Mouse (Mus musculus) urinary bladder, adult 2 months (tissue): ENCODE data around the gene Olfr643. TPM values are rescaled to one million over a fixed set of nuclear protein-coding genes. Genes with fewer than 3 reads are reported as not detected.

ENCODE experiments used
- DNase-seq: peaks from one replicate; pipeline ENCODE4 v3.0.0; 2022; ENCODE audit warnings: low spot score
- polyA plus RNA-seq: library from polyadenylated mRNA; depleted of rRNA; stranded (reverse); fragments of >200 nt; gene quantifications from 2 replicates; pipeline ENCODE4 v1.2.3, GENCODE M21; 2012; rRNA removed

Olfr643 gene
- not detected in 2 replicates for polyA plus RNA-seq

GRCm38 (mm10) chr7:104137305-104137704 lies at the start of gene Olfr643:
Gene Olfr643, minus strand, starts transcription at chr7:104137405.
- no peak for DNase-seq

DNA sequence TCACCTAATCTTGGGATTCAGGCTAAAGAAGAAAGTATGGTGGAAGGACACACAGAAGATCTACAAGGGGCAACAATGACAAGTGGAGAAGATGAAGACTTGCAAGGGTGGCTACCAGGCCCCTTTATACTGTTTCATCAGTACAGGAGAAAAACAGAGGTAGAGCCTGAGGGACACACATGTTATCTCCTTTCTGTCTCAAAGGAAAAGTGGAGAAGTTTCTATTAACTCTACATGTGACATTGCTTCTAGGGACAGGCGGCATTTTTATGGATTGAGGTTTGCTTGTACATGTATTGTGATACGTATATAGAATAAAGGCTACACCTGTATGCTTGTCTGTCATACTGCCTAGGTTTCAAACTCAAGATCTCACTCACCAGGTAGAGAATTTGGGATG lies 46.1 kb upstream of the Olfr643 start, which contains the start of gene Olfr648:
Gene Olfr648 (minus strand): TSS at position 101 of the 400 bp plus-strand sequence.
- no peak for DNase-seq

DNA sequence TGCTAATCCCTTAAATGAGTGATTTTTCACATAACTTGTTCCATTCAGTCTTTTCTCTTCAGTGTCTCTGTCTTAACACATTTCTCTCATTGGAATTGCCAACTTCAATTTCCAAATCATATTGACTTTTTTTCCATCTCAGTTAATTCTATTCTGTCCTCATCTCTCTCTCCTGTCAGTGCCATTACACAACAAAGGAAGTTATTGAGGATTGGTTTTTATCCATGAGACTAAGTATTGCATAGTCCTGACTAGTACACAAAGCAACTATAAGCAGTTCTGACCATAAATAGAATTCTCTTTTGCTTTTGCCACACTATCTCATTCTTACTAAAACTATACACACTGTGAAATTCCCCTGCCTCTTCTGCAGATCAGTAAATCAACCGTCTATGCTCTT lies 41.9 kb upstream of the Olfr643 start:
- DNase-seq = no peak

- no peak for DNase-seq
Observed at GRCm38 (mm10) chr7:104178422-104179054, 41.3 kb upstream of the Olfr643 start.

DNA sequence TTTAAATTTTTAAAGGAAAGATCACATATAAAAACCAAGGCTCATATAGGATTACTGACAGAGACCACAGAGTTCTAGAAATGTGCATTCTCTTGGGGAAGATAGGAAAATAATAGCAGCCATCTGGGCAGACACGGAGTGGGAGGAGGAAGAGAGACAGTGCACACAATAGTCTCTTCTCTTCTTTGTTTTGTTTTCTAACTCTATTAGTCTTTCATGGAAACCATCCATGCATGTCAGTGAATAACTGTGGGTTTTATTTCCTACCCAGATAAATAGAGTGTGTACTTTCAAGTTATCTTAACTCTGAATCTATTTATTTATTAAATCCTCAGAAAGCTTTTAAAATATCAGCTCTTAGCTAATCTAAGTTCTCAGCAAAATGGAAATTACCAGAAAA lies 37.9 kb upstream of the Olfr643 start:
- no peak for DNase-seq

DNA sequence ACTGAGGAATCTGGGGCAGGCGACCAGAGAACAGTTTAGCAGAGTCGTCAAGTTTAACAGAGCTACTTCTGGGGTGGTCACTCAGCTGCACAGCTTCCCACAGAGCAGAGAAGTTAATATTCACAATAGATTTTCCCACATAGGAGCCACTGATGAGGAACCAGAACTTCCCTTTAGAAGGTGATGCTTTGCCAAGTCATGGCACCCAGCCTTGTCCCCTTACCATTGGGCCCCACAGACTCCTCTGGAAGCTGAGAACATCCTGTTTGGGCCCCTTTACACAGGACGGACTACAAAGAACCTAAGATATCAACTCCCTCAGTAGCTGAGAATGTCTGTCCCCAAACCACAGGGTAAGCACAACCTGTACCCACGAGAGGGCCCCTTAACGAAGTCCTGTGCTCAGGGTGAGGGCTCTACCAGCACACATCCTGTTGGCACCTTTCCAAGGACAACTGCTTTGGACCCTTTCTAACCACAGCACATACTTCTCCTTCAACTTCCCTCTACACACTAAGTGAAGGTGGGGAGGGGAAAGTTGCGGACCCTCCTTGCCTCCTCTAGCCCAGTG lies 32.5 kb upstream of the Olfr643 start:
- DNase-seq = no peak

DNA sequence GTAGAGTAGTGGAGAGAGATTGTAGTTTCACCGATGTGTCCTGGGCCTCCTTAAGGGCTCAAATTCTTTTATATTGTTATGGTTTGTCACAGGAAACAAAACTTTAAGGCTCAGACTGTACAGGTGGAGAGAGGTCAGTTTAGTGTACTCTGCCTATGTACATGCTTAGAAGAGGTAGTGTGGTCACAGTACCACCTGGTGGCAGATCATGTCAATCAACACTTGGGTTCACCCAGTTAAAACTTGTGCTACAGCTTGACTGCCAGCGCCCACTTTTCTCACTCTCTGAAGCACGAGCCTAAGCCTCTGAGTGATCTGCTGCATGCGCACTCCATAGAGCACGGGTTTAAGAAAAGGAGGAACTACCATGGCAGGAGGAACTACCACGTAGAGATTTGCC lies 29.9 kb upstream of the Olfr643 start:
- no peak for DNase-seq

- DNase-seq = no peak
Observed at GRCm38 (mm10) chr7:104150456-104150855, 13.3 kb upstream of the Olfr643 start, which contains the start of gene Ubqlnl. Gene Ubqlnl, minus strand, starts transcription at chr7:104150556.

GRCm38 (mm10) chr7:104143179-104143578 lies 6.0 kb upstream of the Olfr643 start, which contains the start of gene Ubqln3:
Gene Ubqln3, minus strand, starts transcription at chr7:104143279.
- DNase-seq = no peak

DNA sequence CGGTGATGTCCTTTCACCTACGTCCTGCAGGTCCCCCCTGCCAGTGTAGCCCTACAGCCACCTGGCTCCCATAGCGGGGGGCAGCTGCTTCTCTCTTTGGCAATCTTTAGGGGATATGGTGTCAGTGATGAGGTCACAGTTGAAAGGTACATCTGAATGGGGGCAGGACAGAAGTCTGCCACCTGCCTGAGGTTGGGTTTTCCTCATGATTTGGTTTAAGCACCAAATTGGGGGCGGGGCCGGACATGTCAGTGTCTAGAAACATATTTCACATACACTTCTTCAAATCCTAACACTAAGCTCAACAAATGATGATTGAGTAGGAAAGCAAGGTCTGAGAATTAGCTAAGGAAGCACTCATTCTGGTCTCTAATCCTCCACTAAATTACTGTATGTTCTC lies 7.5 kb downstream of the Olfr643 start, which contains the start of gene Ubqln5:
Gene Ubqln5 (minus strand): TSS at position 101 of the 400 bp plus-strand sequence.
- no peak for DNase-seq

- no peak for DNase-seq
Observed at GRCm38 (mm10) chr7:104104757-104104972, 32.5 kb downstream of the Olfr643 start, which contains the start of gene Olfr646. Gene Olfr646, plus strand, starts transcription at chr7:104104873.

DNA sequence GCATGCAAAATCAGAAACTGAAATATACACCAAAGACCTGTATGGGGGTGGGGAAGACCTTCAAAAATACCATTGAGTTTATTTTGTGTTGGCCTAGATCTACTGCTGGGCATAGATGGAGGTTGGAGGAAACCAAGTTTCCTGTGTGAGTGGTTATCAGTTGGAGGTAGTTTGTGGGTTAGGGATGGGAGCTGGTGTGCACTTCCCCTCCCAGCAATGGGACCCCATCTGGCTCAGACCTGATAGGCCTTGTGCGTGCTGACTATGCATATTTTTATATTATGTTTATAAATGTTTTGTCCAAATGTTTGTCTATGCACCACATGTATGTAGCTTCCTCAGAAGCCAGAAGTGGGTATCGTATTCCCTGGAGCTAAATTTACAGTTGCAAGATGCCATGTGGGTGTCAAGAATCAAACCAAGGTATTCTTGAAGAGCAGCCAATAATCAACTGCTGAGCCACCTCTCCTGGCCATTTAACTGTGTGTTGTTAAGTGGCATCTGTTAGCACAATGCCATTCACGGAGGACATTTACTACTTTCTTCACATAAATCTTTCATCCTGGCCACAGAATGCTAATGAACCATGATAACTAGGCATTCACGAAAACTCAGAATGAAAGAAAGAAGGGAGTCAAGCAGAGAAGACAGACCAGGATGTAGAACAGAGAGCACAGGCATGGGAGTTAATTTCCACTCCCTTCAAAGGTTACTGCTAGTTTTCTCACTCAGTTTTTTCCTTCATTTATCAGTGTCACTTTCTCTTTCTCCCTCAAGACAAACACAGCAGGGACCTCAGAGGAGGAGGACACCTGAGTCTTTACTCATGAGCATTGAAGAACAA lies 33.1 kb downstream of the Olfr643 start:
- DNase-seq = no peak

DNA sequence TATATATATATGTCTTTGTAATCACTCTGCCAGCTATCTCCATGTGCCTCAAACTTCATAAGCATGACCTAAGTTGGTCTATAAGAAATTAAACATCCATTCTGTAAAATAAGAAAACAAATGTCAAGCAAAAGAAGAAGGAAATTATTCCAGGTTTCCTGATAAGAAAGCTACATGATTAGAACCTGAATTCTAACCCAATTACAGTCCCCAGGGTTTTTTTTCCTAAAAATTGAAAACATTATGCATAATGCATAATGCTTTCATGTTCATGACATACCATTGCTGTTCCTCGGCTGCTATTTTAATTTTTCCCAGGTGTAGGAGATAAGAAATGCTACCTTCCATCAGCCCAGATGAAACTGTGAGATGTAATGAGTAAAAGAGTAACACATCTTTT lies 51.8 kb downstream of the Olfr643 start, which contains the start of gene Olfr645:
Gene Olfr645 (minus strand): TSS at position 101 of the 400 bp plus-strand sequence.
- no peak for DNase-seq

DNA sequence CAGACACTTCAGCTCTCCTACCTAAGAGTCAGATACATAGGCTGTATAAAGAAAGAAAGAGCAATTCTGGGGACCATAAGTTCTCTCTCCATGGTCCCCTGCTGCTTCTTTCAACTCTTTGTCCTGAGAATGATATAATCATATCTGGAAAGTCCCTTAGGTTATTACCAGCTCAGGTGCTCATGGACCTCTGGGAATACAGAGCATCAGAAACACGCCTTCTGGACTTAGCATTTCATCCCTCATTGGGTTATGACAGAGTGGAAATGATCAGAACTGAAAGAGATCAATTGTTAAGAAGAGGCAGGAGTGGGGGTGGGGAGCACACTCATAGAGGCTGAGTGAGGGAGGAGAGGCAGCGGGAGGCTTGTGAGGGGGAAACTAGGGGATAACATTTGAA lies 65.4 kb downstream of the Olfr643 start, which contains the start of gene Olfr644:
Gene Olfr644 (minus strand): TSS at position 101 of the 400 bp plus-strand sequence.
- DNase-seq = no peak

DNA sequence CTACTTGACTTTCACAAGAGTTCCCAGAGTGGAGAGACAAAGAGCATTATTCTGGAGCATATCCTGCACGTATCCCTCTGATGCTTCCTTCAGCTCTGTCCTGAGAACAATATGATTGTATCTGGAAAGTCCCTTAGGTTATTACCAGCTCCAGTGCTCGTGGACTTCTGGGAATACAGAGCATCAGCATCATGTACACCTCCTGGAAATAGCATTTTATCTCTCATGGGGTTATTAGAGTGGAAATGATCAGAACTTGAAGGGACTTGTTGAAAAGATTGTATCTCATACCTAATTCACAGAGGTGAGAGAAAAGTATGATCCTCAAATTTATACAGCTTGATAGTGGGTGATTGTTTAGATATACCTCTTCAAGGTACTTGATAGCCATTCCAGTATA lies 75.9 kb downstream of the Olfr643 start, which contains the start of gene 4930516K23Rik:
Gene 4930516K23Rik (minus strand): TSS at position 101 of the 400 bp plus-strand sequence.
- no peak for DNase-seq

- DNase-seq = no peak
Observed at GRCm38 (mm10) chr7:104059215-104059614, 78.0 kb downstream of the Olfr643 start.

GRCm38 (mm10) chr7:104052566-104052965 lies 84.6 kb downstream of the Olfr643 start, which contains the start of gene Olfr642:
Gene Olfr642, minus strand, starts transcription at chr7:104052666.
- DNase-seq = no peak

DNA sequence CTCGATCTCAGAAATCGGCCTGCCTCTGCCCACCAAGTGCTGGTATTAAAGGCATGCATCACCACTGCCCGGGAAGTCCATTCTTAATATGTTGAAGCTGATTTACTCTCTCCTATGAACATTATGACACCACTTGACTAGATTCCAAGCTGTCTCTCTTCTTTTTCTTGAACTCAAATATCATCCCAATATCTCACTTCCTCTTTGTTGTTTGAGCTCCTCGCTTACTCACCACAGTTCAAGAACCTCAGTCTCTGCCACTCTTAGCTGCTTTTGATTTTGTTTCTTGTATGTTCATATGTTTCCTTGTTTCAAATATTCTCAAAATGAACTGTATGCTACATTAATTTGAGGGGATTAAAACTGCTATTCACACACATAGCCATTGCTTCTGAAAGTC lies 86.5 kb downstream of the Olfr643 start:
- DNase-seq = no peak

DNA sequence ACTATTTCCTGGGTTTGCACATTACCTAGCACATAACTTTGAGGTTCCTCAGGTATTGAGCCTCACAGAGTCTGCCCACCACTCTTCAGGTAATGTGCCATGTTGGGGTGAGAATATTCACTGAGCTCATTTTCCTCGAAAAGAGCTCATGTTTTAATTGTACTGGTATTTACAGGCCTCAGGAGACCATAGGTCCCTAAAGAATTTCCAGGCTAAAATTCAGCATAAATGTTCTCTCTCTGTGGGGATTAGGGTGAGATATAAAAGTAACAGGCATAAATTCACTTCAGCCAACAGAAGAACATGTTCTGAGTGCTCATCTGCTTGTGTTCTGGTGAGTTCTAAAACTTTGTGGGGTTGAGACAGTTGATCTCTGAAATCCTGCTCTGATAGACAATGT lies 102.1 kb downstream of the Olfr643 start, which contains the start of gene Olfr641:
Gene Olfr641 (plus strand): TSS at position 301 of the 400 bp plus-strand sequence.
- no peak for DNase-seq

GRCm38 (mm10) chr7:104026978-104027377 lies 110.2 kb downstream of the Olfr643 start:
- no peak for DNase-seq

DNA sequence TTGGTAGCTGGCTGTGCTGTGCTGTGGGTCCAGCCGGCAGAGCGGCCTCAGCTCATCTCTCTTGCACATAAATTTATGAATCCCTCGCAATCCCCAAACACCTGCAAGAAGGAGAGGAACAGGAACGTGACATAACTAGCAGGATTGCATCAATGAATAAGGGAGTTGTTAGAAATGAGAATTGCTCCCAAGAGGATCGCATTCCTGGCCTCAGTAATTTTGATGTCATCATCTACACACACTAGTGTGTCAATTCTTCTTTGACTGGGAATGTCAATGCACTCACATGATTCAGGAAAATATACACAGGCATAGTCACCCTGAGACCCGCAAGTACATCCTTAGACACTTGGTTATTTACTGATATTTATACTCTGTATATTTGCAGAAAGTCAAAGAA lies 111.7 kb downstream of the Olfr643 start, which contains the start of gene Olfr640:
Gene Olfr640 (minus strand): TSS at position 101 of the 400 bp plus-strand sequence.
- no peak for DNase-seq

- DNase-seq = no peak
Observed at GRCm38 (mm10) chr7:104021651-104022050, 115.6 kb downstream of the Olfr643 start.
